Mouse (Mus musculus): ENCODE data around the gene Gm13871.
"Not testable (repeated sequence)": the region's sequence is repeated elsewhere in the genome, so short reads cannot be mapped to it uniquely, and the experiment has no call there.

The Gm13871 gene

GRCm38 (mm10) chr4:73905853-73906252 lies at the start of gene Gm13871:
Gm13871 (minus strand) TSS chr4:73905953.
- not testable (repeated sequence) for DNase-seq

GRCm38 (mm10) chr4:73950375-73950896 lies 44.7 kb upstream of the Gm13871 start, which contains the start of gene 2310002L09Rik:
2310002L09Rik (minus strand) TSS chr4:73950846.
- no peak for DNase-seq

- not testable (repeated sequence) for DNase-seq
Observed at GRCm38 (mm10) chr4:73920660-73921059, 14.9 kb upstream of the Gm13871 start, which contains the start of gene Gm11756. Gm11756 (minus strand) TSS chr4:73920760.

GRCm38 (mm10) chr4:73891012-73891411 lies 14.7 kb downstream of the Gm13871 start, which contains the start of gene Gm11757:
Gm11757 (minus strand) TSS chr4:73891112.
- DNase-seq: not testable (repeated sequence)

GRCm38 (mm10) chr4:73876166-73876565 lies 29.6 kb downstream of the Gm13871 start, which contains the start of gene Gm11758:
Gm11758 (minus strand) TSS chr4:73876266.
- DNase-seq: not testable (repeated sequence)
